In genomic region chrX:48890259-48890658, GRCm38 (mm10) we compare ENCODE assay signal across 25 mouse cellular contexts. TPM values are rescaled to one million over a fixed set of nuclear protein-coding genes. Genes with fewer than 3 reads are reported as not detected.
A peak's percentile ranks its signal among the peaks of the same experiment; 100 is the strongest.
DNase-seq lines count a peak whose midpoint lies in the region; ATAC-seq and TF ChIP-seq lines count a peak whose summit lies in the region.
"Had no signal": no experiment of that assay in that cellular context is flagged by ENCODE, and none has a peak within 500 bp of the region (broad histone marks: within the 10 kb centered on the region; RNA-seq: fewer than 3 reads in every experiment).

No protein-coding gene starts in this region.

- H3K4me2 ChIP-seq in midbrain, embryonic 11.5 days, result no peak overlapping the region

- TF ChIP-seq CTCF in MEL (IDR thresholded peaks at IDR 0.05 in 2 of 3, conservative IDR thresholded peaks at IDR 0.05 in 1 of 3; ENCODE audit: control insufficient read depth in 1 of 3, insufficient read depth in 1 of 3, low read depth in 2 of 3, low read length in 3 of 3, poor library complexity in 1 of 3, severe bottlenecking in 1 of 3), result no peak

- intact Hi-C loops in left cerebral cortex, postnatal 14 days (cut with DNase I), result no loop called here

- DNase-seq in MEL (ENCODE audit: low read depth, low spot score) (peak; percentile 71), MEL-GATA-1-ER (ENCODE audit: extremely low read depth, low read depth) (peak; percentile 65)
- DNase-seq in left cerebral cortex, postnatal 14 days (ENCODE audit: low spot score in 2 of 2), result no peak
- DNase-seq in midbrain, embryonic 11.5 days (ENCODE audit: low spot score, missing footprints), result no peak
- DNase-seq: adrenal gland, adult 2 months; adrenal gland, adult 8-10 months; adrenal gland, postnatal 10 days; adrenal gland, postnatal 14 days; adrenal gland, postnatal 25 days; adrenal gland, postnatal 36 days; B cell, adult 2 months; cerebellum, adult 11 months; cerebellum, adult 11-12 months; cerebellum, adult 18-20 months; cerebellum, adult 2 months; cerebellum, adult 8-10 months had no signal

- no peak overlapping the region for H3K4me3 ChIP-seq in MEL (ENCODE audit: control insufficient read depth in 1 of 2, insufficient read depth in 1 of 2, low read depth in 2 of 2, low read length in 2 of 2)
- H3K4me3 ChIP-seq in midbrain, embryonic 11.5 days (ENCODE audit: low read depth, low read length), result no peak overlapping the region

- no peaks in the 10 kb centered on the region for H3K79me2 ChIP-seq in MEL (ENCODE audit: control insufficient read depth, insufficient read depth, low read length, poor library complexity)

- H3K9ac ChIP-seq in MEL (ENCODE audit: control insufficient read depth, low read depth, low read length, poor library complexity, severe bottlenecking), result no peak overlapping the region
- no peak overlapping the region for H3K9ac ChIP-seq in midbrain, embryonic 11.5 days (ENCODE audit: low read length)

- TF ChIP-seq EP300 in MEL (IDR thresholded peaks at IDR 0.05; ENCODE audit: low read depth in 1 of 2, low read length in 2 of 2), result peak; percentile 29 to 49; a peak in 2 of 4 replicates

- no peaks in the 10 kb centered on the region for H3K9me3 ChIP-seq in MEL (replicated peaks; ENCODE audit: insufficient read depth, low read length)
- no peaks in the 10 kb centered on the region for H3K9me3 ChIP-seq in midbrain, embryonic 11.5 days (ENCODE audit: control insufficient read depth, low read length)
- H3K9me3 ChIP-seq: G1E had no signal

- no peak for ATAC-seq in midbrain, embryonic 11.5 days (ENCODE audit: low FRiP score)
- ATAC-seq: activated CD4-positive, CD25-positive, alpha-beta regulatory T cell, adult 4 months; CD4-positive, CD25-positive, alpha-beta regulatory T cell, adult 4 months; Patski had no signal

- TF ChIP-seq RAD21 in MEL (IDR thresholded peaks at IDR 0.05; ENCODE audit: low read depth, low read length), result no peak

- H3K27ac ChIP-seq in MEL (ENCODE audit: control insufficient read depth, low read depth, low read length), result no peak overlapping the region
- no peak overlapping the region for H3K27ac ChIP-seq in midbrain, embryonic 11.5 days (ENCODE audit: low read depth, low read length)

- 93% methylated on average over 9 of the region's 9 CpGs for WGBS in midbrain, embryonic 11.5 days

- H3K4me1 ChIP-seq in MEL (ENCODE audit: control insufficient read depth in 1 of 2, insufficient read depth in 2 of 2, low read length in 2 of 2), result peaks cover 0 to 4% of the 10 kb centered on the region in 2 experiments; a peak in 2 of 4 replicates
- H3K4me1 ChIP-seq in midbrain, embryonic 11.5 days (ENCODE audit: control insufficient read depth, insufficient read depth, low read length), result no peaks in the 10 kb centered on the region

- no peak for TF ChIP-seq POLR2A in MEL (IDR thresholded peaks at IDR 0.05; ENCODE audit: control insufficient read depth in 1 of 2, insufficient read depth in 1 of 2, low read depth in 1 of 2, low read length in 2 of 2, poor library complexity in 1 of 2)

- no peaks in the 10 kb centered on the region for H3K36me3 ChIP-seq in MEL (ENCODE audit: control insufficient read depth in 1 of 2, insufficient read depth in 2 of 2, low read length in 2 of 2)
- H3K36me3 ChIP-seq in midbrain, embryonic 11.5 days (ENCODE audit: control insufficient read depth, insufficient read depth, low read length), result no peaks in the 10 kb centered on the region
- H3K36me3 ChIP-seq: G1E had no signal

- H3K27me3 ChIP-seq in MEL (ENCODE audit: control insufficient read depth in 1 of 2, insufficient read depth in 2 of 2, low read length in 2 of 2), result no peaks in the 10 kb centered on the region
- no peaks in the 10 kb centered on the region for H3K27me3 ChIP-seq in midbrain, embryonic 11.5 days (ENCODE audit: control insufficient read depth, insufficient read depth, low read length)
- H3K27me3 ChIP-seq: CH12.LX had no signal

TF ChIP-seq in MEL, 35 proteins besides CTCF, POLR2A, EP300 and RAD21:
- TF ChIP-seq SIN3A (IDR thresholded peaks at IDR 0.05; ENCODE audit: low read length), result no peak
- TF ChIP-seq MEF2A (IDR thresholded peaks at IDR 0.05; ENCODE audit: extremely low read depth, insufficient replicate concordance, low read depth, low read length, poor library complexity, severe bottlenecking), result peak; percentile 79; the same call in 1 of the 2 replicates
- TF ChIP-seq USF1 (IDR thresholded peaks at IDR 0.05; ENCODE audit: low read depth, low read length), result no peak
- TF ChIP-seq ZKSCAN1 (IDR thresholded peaks at IDR 0.05; ENCODE audit: low read depth, low read length), result no peak
- TF ChIP-seq MAFK (IDR thresholded peaks at IDR 0.05; ENCODE audit: borderline replicate concordance, low read depth, low read length), result no peak
- TF ChIP-seq UBTF (IDR thresholded peaks at IDR 0.05; ENCODE audit: borderline replicate concordance, insufficient read depth, low read depth, low read length), result no peak
- TF ChIP-seq NELFE (IDR thresholded peaks at IDR 0.05; ENCODE audit: low read depth, low read length), result no peak
- no peak for TF ChIP-seq MYB (IDR thresholded peaks at IDR 0.05; ENCODE audit: low read depth, low read length)
- TF ChIP-seq MAZ (IDR thresholded peaks at IDR 0.05; ENCODE audit: low read depth, low read length), result no peak
- no peak for TF ChIP-seq MAX (IDR thresholded peaks at IDR 0.05; ENCODE audit: low read length)
- no peak for TF ChIP-seq MYC (IDR thresholded peaks at IDR 0.05; ENCODE audit: low read depth, low read length)
- TF ChIP-seq SMC3 (IDR thresholded peaks at IDR 0.05; ENCODE audit: low read depth, low read length), result no peak
- TF ChIP-seq ZNF384 (IDR thresholded peaks at IDR 0.05; ENCODE audit: low read depth, low read length), result no peak
- no peak for TF ChIP-seq POLR2AphosphoS5 (IDR thresholded peaks at IDR 0.05; ENCODE audit: borderline replicate concordance, low read depth, low read length)
- TF ChIP-seq ELF1 (IDR thresholded peaks at IDR 0.05; ENCODE audit: low read depth, low read length), result no peak
- no peak for TF ChIP-seq CHD1 (IDR thresholded peaks at IDR 0.05; ENCODE audit: low read depth, low read length)
- TF ChIP-seq KAT2A (conservative IDR thresholded peaks at IDR 0.05; ENCODE audit: low read depth, low read length), result no peak
- TF ChIP-seq ZC3H11A (IDR thresholded peaks at IDR 0.05; ENCODE audit: low read depth, low read length), result no peak
- TF ChIP-seq JUND (IDR thresholded peaks at IDR 0.05; ENCODE audit: low read depth, low read length), result no peak
- TF ChIP-seq GABPA (IDR thresholded peaks at IDR 0.05; ENCODE audit: low read depth, low read length), result no peak
- no peak for TF ChIP-seq POLR2AphosphoS2 (IDR thresholded peaks at IDR 0.05; ENCODE audit: low read length)
- peak; percentile 58; the same call in 1 of the 2 replicates for TF ChIP-seq ETS1 (IDR thresholded peaks at IDR 0.05; ENCODE audit: low read depth, low read length)
- no peak for TF ChIP-seq ZMIZ1 (IDR thresholded peaks at IDR 0.05; ENCODE audit: low read depth, low read length)
- no peak for TF ChIP-seq USF2 (IDR thresholded peaks at IDR 0.05; ENCODE audit: borderline replicate concordance in 1 of 2, insufficient read depth in 1 of 2, low read depth in 1 of 2, low read length in 2 of 2)
- 0 out of 2 replicates have a peak, but pooled peaks have one; percentile 7 for TF ChIP-seq TCF12 (IDR thresholded peaks at IDR 0.05; ENCODE audit: low read depth, low read length)
- TF ChIP-seq CHD2 (IDR thresholded peaks at IDR 0.05; ENCODE audit: low read length), result no peak
- peak; percentile 39; the same call in 1 of the 2 replicates for TF ChIP-seq GATA1 (IDR thresholded peaks at IDR 0.05; ENCODE audit: low read depth, low read length)
- TF ChIP-seq TBP (IDR thresholded peaks at IDR 0.05; ENCODE audit: low read depth, low read length), result no peak
- TF ChIP-seq HCFC1 (IDR thresholded peaks at IDR 0.05; ENCODE audit: low read depth, low read length), result no peak
- TF ChIP-seq TAL1 (IDR thresholded peaks at IDR 0.05; ENCODE audit: low read length), result peak; percentile 16; the same call in 1 of the 2 replicates
- no peak for TF ChIP-seq NRF1 (IDR thresholded peaks at IDR 0.05; ENCODE audit: insufficient read depth, low read depth, low read length, poor library complexity, severe bottlenecking)

RNA-seq across cellular contexts. Expression of gene Gm595, which starts 12.7 kb away (rescaled TPM):
- total RNA-seq in MEL (2012; rRNA removed), result not detected in 2 replicates
- polyA plus RNA-seq in MEL (2012; ENCODE audit: insufficient read depth in 1 of 2, insufficient read length in 2 of 2, low read depth in 1 of 2, low replicate concordance in 2 of 2, missing spikeins in 1 of 2), result not detected
- not detected for total RNA-seq in left cerebral cortex, postnatal 14 days (2021)
- not detected in 2 replicates for polyA plus RNA-seq in midbrain, embryonic 11.5 days (2014; fragmentation: Nextera tagmentation; extraction: Ambion mirVana)
- total RNA-seq: adrenal gland, adult 18-20 months; adrenal gland, adult 2 months; adrenal gland, postnatal 10 days; adrenal gland, postnatal 14 days; adrenal gland, postnatal 25 days; adrenal gland, postnatal 36 days; adrenal gland, postnatal 4 days; CH12.LX; G1E had no signal
- polyA plus RNA-seq: activated CD4-positive, CD25-positive, alpha-beta regulatory T cell, adult 4 months; adrenal gland, adult 2 months; brain, embryonic 14.5 days; C2C12; CD4-positive, CD25-positive, alpha-beta regulatory T cell, adult 4 months; cerebellum, adult 2 months; G1E; Patski had no signal

Comparison
In these comparisons a context has a peak if more than half of its experiments do, and no peak if none do; other contexts are left out.
1. DNase-seq: peak in MEL (single experiment) and MEL-GATA-1-ER (single experiment); none in left cerebral cortex, postnatal 14 days (0 of 2) and midbrain, embryonic 11.5 days (single experiment).